ENCODE assay signal across 22 mouse cellular contexts in genomic region chr8:117032609-117033008, GRCm38 (mm10). TPM values are rescaled to one million over a fixed set of nuclear protein-coding genes. Genes with fewer than 3 reads are reported as not detected.
DNase-seq lines count a peak whose midpoint lies in the region; ATAC-seq lines count a peak whose summit lies in the region.
"Had no signal": no experiment of that assay in that cellular context is flagged by ENCODE, and none has a peak within 500 bp of the region (broad histone marks: within the 10 kb centered on the region; RNA-seq: fewer than 3 reads in every experiment).

No protein-coding gene starts in this region.

- H3K36me3 ChIP-seq in heart, embryonic 13.5 days: no peaks in the 10 kb centered on the region
- H3K36me3 ChIP-seq: embryonic facial prominence, embryonic 10.5 days; embryonic facial prominence, embryonic 12.5 days; forebrain, embryonic 15.5 days had no signal

- H3K4me1 ChIP-seq in heart, embryonic 13.5 days: no peaks in the 10 kb centered on the region
- H3K4me1 ChIP-seq: embryonic facial prominence, embryonic 10.5 days; embryonic facial prominence, embryonic 12.5 days; forebrain, embryonic 13.5 days; forebrain, embryonic 15.5 days had no signal

- H3K4me2 ChIP-seq in heart, embryonic 13.5 days: no peak overlapping the region
- H3K4me2 ChIP-seq: embryonic facial prominence, embryonic 12.5 days; forebrain, embryonic 13.5 days; forebrain, embryonic 15.5 days had no signal

- 0 out of 2 replicates have a peak overlapping the region, but pooled peaks have one; percentile 5 for H3K27ac ChIP-seq in heart, embryonic 13.5 days (replicated peaks)
- H3K27ac ChIP-seq: embryonic facial prominence, embryonic 10.5 days; embryonic facial prominence, embryonic 12.5 days; forebrain, embryonic 13.5 days; forebrain, embryonic 15.5 days had no signal

- 59% methylated on average over 8 of the region's 8 CpGs for WGBS in heart, embryonic 13.5 days

- H3K27me3 ChIP-seq in heart, embryonic 13.5 days (replicated peaks): no peaks in the 10 kb centered on the region
- H3K27me3 ChIP-seq: embryonic facial prominence, embryonic 12.5 days; forebrain, embryonic 13.5 days; forebrain, embryonic 15.5 days; Patski had no signal

- H3K4me3 ChIP-seq in heart, embryonic 13.5 days: no peak overlapping the region
- H3K4me3 ChIP-seq: embryonic facial prominence, embryonic 10.5 days; embryonic facial prominence, embryonic 12.5 days; forebrain, embryonic 13.5 days; forebrain, embryonic 15.5 days had no signal

- no peak for ATAC-seq in heart, embryonic 13.5 days (ENCODE audit: extremely low read depth, insufficient number of reproducible peaks, low FRiP score, low TSS enrichment)
- peak; percentile 40 for ATAC-seq in granulocyte monocyte progenitor cell, adult 5-6 weeks (replicated peaks; ENCODE audit: poor library complexity, severe bottlenecking)
- ATAC-seq in megakaryocyte progenitor cell, adult 5-6 weeks (replicated peaks; ENCODE audit: poor library complexity): peak; percentile 39; the same call in 1 of the 2 replicates
- ATAC-seq: forebrain, embryonic 13.5 days; forebrain, embryonic 15.5 days; forebrain, postnatal 0 days; Patski had no signal

- no peaks in the 10 kb centered on the region for H3K9me3 ChIP-seq in heart, embryonic 13.5 days
- H3K9me3 ChIP-seq: embryonic facial prominence, embryonic 10.5 days; embryonic facial prominence, embryonic 12.5 days; forebrain, embryonic 13.5 days; forebrain, embryonic 15.5 days had no signal

- DNase-seq in heart, adult 11 months: no peak
- DNase-seq in 416B (ENCODE audit: low read depth): peak; percentile 90
- no peak for DNase-seq in gastrocnemius, adult 8-10 months (ENCODE audit: low spot score in 2 of 2)
- DNase-seq in Muller cell, postnatal 12 days (ENCODE audit: inconsistent ontology term): no peak
- no peak for DNase-seq in embryo, embryonic 11 days
- DNase-seq: cerebellum, adult 11-12 months; cerebellum, adult 2 months; cerebellum, adult 9-10 months; cerebellum, postnatal 10 days; cerebellum, postnatal 25 days; forebrain, postnatal 0 days had no signal

- H3K9ac ChIP-seq in heart, embryonic 13.5 days: no peak overlapping the region
- H3K9ac ChIP-seq: embryonic facial prominence, embryonic 12.5 days; forebrain, embryonic 13.5 days; forebrain, embryonic 15.5 days; forebrain, postnatal 0 days had no signal

RNA-seq across cellular contexts. Expression of gene Gcsh, which starts 39.3 kb away (rescaled TPM):
- polyA plus RNA-seq in heart, embryonic 13.5 days (2015; fragmentation: Nextera tagmentation; extraction: Ambion mirVana): 78.4 and 91.5 TPM in 2 replicates
- total RNA-seq in granulocyte monocyte progenitor cell, adult 5-6 weeks (2014; fragmentation: Nextera tagmentation): 56.4 and 61.5 TPM in 2 replicates
- 80.8 and 104 TPM in 2 replicates for total RNA-seq in granulocyte monocyte progenitor cell, adult 5-6 weeks (2017)
- total RNA-seq in megakaryocyte progenitor cell, adult 5-6 weeks (2015): 52.1 and 59.5 TPM in 2 replicates
- 64.6 and 71.7 TPM in 2 replicates for total RNA-seq in megakaryocyte progenitor cell, adult 5-6 weeks (2017)
- 10 to 100 TPM; 43.1 to 47.4 (median 44.0) TPM for total RNA-seq in gastrocnemius, adult 8-10 months (2022)

RNA-seq across cellular contexts. Expression of gene Pkd1l2, which starts 49.6 kb away (rescaled TPM):
- polyA plus RNA-seq in heart, embryonic 13.5 days (2015; fragmentation: Nextera tagmentation; extraction: Ambion mirVana): not detected in 2 replicates
- total RNA-seq in granulocyte monocyte progenitor cell, adult 5-6 weeks (2014; fragmentation: Nextera tagmentation): not detected in 2 replicates
- total RNA-seq in granulocyte monocyte progenitor cell, adult 5-6 weeks (2017): not detected in 2 replicates
- 0.07 and 0.39 TPM in 2 replicates for total RNA-seq in megakaryocyte progenitor cell, adult 5-6 weeks (2015)
- 0.17 TPM in 2 replicates for total RNA-seq in megakaryocyte progenitor cell, adult 5-6 weeks (2017)
- under 1 TPM; 0.05 to 0.20 (median 0.14) TPM for total RNA-seq in gastrocnemius, adult 8-10 months (2022)
- total RNA-seq: forebrain, postnatal 0 days had no signal
- polyA plus RNA-seq: C2C12; embryonic facial prominence, embryonic 10.5 days; embryonic facial prominence, embryonic 12.5 days; forebrain, embryonic 11.5 days; forebrain, embryonic 13.5 days; forebrain, embryonic 15.5 days; Patski had no signal

RNA-seq across cellular contexts. Expression of gene 1700030J22Rik, which starts 53.9 kb away (rescaled TPM):
- 0.66 and 0.68 TPM in 2 replicates for polyA plus RNA-seq in heart, embryonic 13.5 days (2015; fragmentation: Nextera tagmentation; extraction: Ambion mirVana)
- total RNA-seq in granulocyte monocyte progenitor cell, adult 5-6 weeks (2014; fragmentation: Nextera tagmentation): not detected in 2 replicates
- 0.82 TPM in 1 of 2 replicates, not detected in the other for total RNA-seq in granulocyte monocyte progenitor cell, adult 5-6 weeks (2017)
- total RNA-seq in megakaryocyte progenitor cell, adult 5-6 weeks (2015): not detected in 2 replicates
- total RNA-seq in megakaryocyte progenitor cell, adult 5-6 weeks (2017): 0.24 TPM in 1 of 2 replicates, not detected in the other
- under 1 TPM in 2 of 4 experiments, not detected in 2; 0.13 to 0.16 TPM for total RNA-seq in gastrocnemius, adult 8-10 months (2022)
- polyA plus RNA-seq: activated CD4-positive, CD25-positive, alpha-beta regulatory T cell, adult 4 months had no signal
